Mouse (Mus musculus) bone marrow macrophage, adult 2 months (primary cell): ENCODE measurements at regions not wholly inside any gene's neighbourhood (a gene's known extent, or its start where the extent isn't known, plus 50 kb on each side); places are given as distances from the start of the nearest gene placed in this dataset.

Experiments
- CTCF ChIP-seq: IDR thresholded peaks from 2 replicates; pipeline ENCODE4 v1.5.1; 2012; ENCODE audit warnings: low read depth, mild to moderate bottlenecking, low read length, moderate library complexity
- POLR2A ChIP-seq: IDR thresholded peaks from 2 replicates; pipeline ENCODE4 v1.6.1; 2012; ENCODE audit warnings: mild to moderate bottlenecking, low read depth, low read length, borderline replicate concordance

DNA sequence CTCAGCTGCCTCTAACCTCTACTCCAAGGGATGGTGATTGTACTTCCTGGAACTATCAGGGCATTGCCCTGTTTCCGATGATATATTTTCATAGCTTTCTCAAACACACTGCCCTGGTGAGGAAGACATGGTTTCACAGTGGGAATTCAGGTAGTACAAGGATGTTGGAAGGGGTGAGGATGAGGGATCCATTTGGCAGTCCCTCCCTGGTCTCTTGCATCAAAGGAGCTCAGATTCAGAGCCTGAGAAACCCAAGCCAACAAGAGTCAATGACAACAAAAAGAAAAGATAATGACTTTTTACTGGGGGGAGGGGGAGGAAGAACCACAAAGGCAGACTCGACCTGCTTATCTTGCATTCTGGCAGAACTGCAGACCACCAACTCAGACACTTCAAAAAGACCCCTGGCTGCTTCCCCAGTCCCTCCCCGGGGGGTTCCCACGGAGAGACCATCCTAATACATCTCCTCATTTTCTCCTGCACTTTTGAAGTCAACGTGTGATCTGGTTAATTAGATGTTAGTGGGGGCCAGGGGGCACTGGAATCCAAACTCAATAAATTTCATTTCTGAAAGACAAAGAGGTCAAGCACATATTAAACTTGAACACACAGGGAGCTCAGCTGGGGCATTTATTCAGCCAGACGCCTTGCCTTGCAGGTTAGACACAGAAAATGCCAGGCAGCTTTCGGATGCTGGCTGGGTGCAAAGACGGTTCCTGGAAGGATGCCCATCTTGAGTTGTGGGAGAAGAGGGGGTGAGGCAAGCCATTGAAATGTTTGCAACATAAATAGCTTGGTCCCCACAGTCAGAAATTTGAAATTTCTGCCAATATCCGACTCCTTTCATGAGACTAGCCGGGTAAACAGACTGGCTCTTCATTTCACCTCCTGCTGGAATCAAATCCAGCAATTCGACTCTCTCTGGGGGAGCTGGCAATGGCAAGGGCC, 162.9 kb upstream of the Cdh5 start:
- TF ChIP-seq POLR2A (no peak), CTCF (no peak)
